Mouse (Mus musculus): Measurements from ENCODE around the gene Angptl2.

DNA sequence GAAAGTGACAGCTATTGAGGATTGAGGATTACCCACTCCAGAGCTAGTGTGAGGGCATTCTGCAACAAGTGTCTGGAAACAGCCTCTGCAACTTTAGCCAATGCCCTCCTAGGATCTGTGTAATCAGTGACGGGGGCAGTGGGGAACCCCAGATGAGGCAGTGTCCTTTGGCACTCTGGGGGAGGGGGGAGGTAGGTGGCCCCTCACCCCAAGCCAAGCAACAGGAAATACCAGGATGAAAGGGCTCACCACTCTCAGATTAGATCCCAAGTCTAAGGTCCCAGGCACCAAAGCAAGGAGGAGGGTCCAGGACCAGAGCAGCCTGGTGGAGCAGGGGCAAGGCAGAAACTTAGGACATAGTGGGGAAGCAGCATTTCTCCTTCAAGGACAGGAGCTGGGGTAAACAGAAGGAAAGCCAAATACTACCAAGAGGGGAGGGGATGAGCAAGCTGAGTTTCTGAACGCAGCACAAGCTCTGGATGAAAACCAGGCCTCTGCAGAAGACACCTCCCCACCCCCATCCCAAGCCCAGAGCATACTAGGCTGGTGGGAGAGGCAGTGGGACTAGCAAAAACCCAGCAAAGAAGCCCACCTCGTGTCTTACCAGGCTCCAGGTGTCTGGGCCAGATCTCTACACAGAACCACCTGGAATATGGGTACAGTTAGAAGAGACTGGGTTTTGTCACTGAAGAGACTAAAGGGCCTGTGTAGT, 34.2 kb downstream of the Angptl2 start:
- no peak for TF ChIP-seq CTCF (IDR thresholded peaks at IDR 0.05; ENCODE audit: borderline replicate concordance, insufficient read depth, low read length)
- TF ChIP-seq POLR2A (IDR thresholded peaks at IDR 0.05; ENCODE audit: low read depth, low read length), result no peak

Measured in embryonic fibroblast, embryonic 13.5 days (primary cell).